Mouse (Mus musculus): Measurements from ENCODE around the gene Rnf113a2.
A peak's percentile ranks its signal among the peaks of the same experiment; 100 is the strongest.

The Rnf113a2 gene

GRCm38 (mm10) chr12:84416834-84417604 is at the start of gene Rnf113a2:
Rnf113a2 (plus strand) TSS chr12:84417196.
- Histone ChIP-seq H3K9me3 (ENCODE audit: low read length) (no peaks in the 10 kb centered on the region), H3K27me3 (ENCODE audit: insufficient read depth, low read length) (0 out of 2 replicates have a peak, but pooled peaks cover 2% of the 10 kb centered on the region), H3K4me1 (replicated peaks; ENCODE audit: low read depth, low read length) (peaks cover 8% of the 10 kb centered on the region), H3K4me3 (replicated peaks; ENCODE audit: low read length) (peak within 1 kb of the TSS; percentile 86), H3K36me3 (ENCODE audit: insufficient read depth, low read length) (no peaks in the 10 kb centered on the region)
- TF ChIP-seq NANOG (IDR thresholded peaks at IDR 0.05; ENCODE audit: borderline replicate concordance, low read length): no peak
- no peak for TF ChIP-seq CTCF (conservative IDR thresholded peaks at IDR 0.05; ENCODE audit: low read length)
- no peak for TF ChIP-seq POU5F1 (IDR thresholded peaks at IDR 0.05; ENCODE audit: borderline replicate concordance, low read length)

- H3K9me3 ChIP-seq (ENCODE audit: low read length): no peaks in the 10 kb centered on the region
- TF ChIP-seq CTCF (conservative IDR thresholded peaks at IDR 0.05; ENCODE audit: low read length) (no peak), NANOG (IDR thresholded peaks at IDR 0.05; ENCODE audit: borderline replicate concordance, low read length) (no peak), POU5F1 (IDR thresholded peaks at IDR 0.05; ENCODE audit: borderline replicate concordance, low read length) (no peak)
- no peak overlapping the region for H3K4me3 ChIP-seq (replicated peaks; ENCODE audit: low read length)
- peaks cover 78% of the 10 kb centered on the region for H3K36me3 ChIP-seq (ENCODE audit: insufficient read depth, low read length)
- no peaks in the 10 kb centered on the region for H3K27me3 ChIP-seq (ENCODE audit: insufficient read depth, low read length)
- peaks cover 9% of the 10 kb centered on the region for H3K4me1 ChIP-seq (replicated peaks; ENCODE audit: low read depth, low read length)
Observed at GRCm38 (mm10) chr12:84371647-84372046, 45.3 kb upstream of the Rnf113a2 start.

DNA sequence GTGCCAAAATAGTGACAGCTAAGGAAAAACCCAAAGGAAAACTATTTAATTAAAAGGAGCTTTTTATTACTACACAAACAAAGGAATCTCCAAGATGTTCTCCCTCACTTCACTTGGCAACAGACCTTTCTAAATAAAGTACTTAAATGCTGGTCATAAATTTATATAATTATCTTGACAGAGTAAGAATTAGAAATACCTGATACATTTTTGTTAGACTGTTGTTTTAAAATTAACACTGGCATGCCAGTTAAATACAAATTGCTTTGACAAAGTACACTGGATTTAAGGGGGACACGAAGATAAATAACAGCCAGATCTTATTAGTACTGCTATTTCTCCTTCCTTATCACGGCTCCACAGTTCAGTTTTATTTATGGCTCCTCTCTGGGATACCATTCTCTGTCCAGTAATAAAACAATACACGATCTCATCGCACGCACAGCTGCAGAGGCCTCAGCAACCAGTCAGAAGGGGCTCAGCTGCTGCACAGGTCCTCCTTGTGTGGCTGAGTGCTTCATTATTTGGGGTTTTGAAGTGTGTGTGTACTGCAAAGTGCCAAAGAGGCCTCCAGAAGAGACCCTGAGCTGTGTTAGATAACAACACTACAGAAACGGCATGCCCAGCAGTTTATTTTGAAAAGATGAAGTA is 43.0 kb upstream of the Rnf113a2 start:
- H3K9me3 ChIP-seq (ENCODE audit: low read length): no peaks in the 10 kb centered on the region
- no peak overlapping the region for H3K4me3 ChIP-seq (replicated peaks; ENCODE audit: low read length)
- H3K36me3 ChIP-seq (ENCODE audit: insufficient read depth, low read length): peaks cover 59% of the 10 kb centered on the region
- TF ChIP-seq NANOG (IDR thresholded peaks at IDR 0.05; ENCODE audit: borderline replicate concordance, low read length): no peak
- TF ChIP-seq CTCF (conservative IDR thresholded peaks at IDR 0.05; ENCODE audit: low read length): no peak
- no peaks in the 10 kb centered on the region for H3K4me1 ChIP-seq (replicated peaks; ENCODE audit: low read depth, low read length)
- H3K27me3 ChIP-seq (ENCODE audit: insufficient read depth, low read length): no peaks in the 10 kb centered on the region

DNA sequence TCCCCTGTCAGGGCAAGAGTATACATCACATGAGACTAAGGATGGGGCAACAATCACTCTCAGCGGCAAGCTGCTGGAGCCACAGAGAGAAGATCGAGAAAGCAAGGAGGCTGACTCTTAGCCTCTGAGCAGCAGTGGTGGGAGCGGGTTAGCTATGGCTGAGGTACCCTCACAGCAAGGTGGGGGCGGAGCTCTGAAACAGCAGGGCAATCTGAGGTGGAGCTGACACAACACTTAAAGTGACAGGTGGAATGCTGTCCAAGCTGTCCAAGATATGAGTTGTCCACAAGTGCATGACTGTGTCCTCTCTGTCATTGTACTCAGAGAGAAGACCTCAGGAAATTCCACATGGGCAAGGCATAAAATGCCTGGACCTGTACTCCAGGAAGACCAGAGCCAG is 34.6 kb upstream of the Rnf113a2 start:
- no peaks in the 10 kb centered on the region for H3K27me3 ChIP-seq (ENCODE audit: insufficient read depth, low read length)
- no peak overlapping the region for H3K4me3 ChIP-seq (replicated peaks; ENCODE audit: low read length)
- no peaks in the 10 kb centered on the region for H3K9me3 ChIP-seq (ENCODE audit: low read length)
- H3K36me3 ChIP-seq (ENCODE audit: insufficient read depth, low read length): no peaks in the 10 kb centered on the region
- peaks cover 11% of the 10 kb centered on the region for H3K4me1 ChIP-seq (replicated peaks; ENCODE audit: low read depth, low read length)
- TF ChIP-seq POU5F1 (IDR thresholded peaks at IDR 0.05; ENCODE audit: borderline replicate concordance, low read length): no peak
- no peak for TF ChIP-seq CTCF (conservative IDR thresholded peaks at IDR 0.05; ENCODE audit: low read length)
- TF ChIP-seq NANOG (IDR thresholded peaks at IDR 0.05; ENCODE audit: borderline replicate concordance, low read length): no peak

DNA sequence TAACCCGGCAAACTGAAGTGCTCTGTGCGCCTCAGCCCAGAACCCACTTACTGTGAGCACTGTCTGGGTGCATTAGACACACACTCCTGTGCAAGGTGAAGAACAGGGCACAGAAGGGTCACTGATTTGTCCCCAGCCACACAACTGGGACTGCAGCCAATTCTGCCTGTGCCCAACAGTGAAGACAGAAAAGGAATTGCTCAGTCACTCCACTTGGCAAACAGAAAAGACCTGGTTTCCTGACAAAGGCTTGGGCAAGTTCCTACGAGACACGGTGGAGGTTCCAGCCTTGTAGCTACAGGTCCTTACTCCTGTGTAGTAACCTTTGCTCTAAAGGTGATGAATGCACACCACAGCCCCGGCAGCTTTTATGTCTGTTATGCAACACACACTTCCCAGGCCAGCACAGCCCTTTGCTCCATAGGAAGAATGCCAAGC is 32.3 kb upstream of the Rnf113a2 start:
- no peak overlapping the region for H3K4me3 ChIP-seq (replicated peaks; ENCODE audit: low read length)
- TF ChIP-seq NANOG (IDR thresholded peaks at IDR 0.05; ENCODE audit: borderline replicate concordance, low read length) (no peak), CTCF (conservative IDR thresholded peaks at IDR 0.05; ENCODE audit: low read length) (no peak), POU5F1 (IDR thresholded peaks at IDR 0.05; ENCODE audit: borderline replicate concordance, low read length) (no peak)

GRCm38 (mm10) chr12:84385408-84385807 is 31.6 kb upstream of the Rnf113a2 start:
- H3K9me3 ChIP-seq (ENCODE audit: low read length): no peaks in the 10 kb centered on the region
- no peaks in the 10 kb centered on the region for H3K36me3 ChIP-seq (ENCODE audit: insufficient read depth, low read length)
- no peaks in the 10 kb centered on the region for H3K27me3 ChIP-seq (ENCODE audit: insufficient read depth, low read length)
- H3K4me1 ChIP-seq (replicated peaks; ENCODE audit: low read depth, low read length): peaks cover 16% of the 10 kb centered on the region
- H3K4me3 ChIP-seq (replicated peaks; ENCODE audit: low read length): no peak overlapping the region
- TF ChIP-seq POU5F1 (IDR thresholded peaks at IDR 0.05; ENCODE audit: borderline replicate concordance, low read length) (no peak), NANOG (IDR thresholded peaks at IDR 0.05; ENCODE audit: borderline replicate concordance, low read length) (no peak), CTCF (conservative IDR thresholded peaks at IDR 0.05; ENCODE audit: low read length) (no peak)

More for the DNA sequence above, 32.3 kb upstream of the Rnf113a2 start:
- no peaks in the 10 kb centered on the region for H3K27me3 ChIP-seq (ENCODE audit: insufficient read depth, low read length)
- H3K9me3 ChIP-seq (ENCODE audit: low read length): no peaks in the 10 kb centered on the region
- no peaks in the 10 kb centered on the region for H3K36me3 ChIP-seq (ENCODE audit: insufficient read depth, low read length)
- peaks cover 16% of the 10 kb centered on the region for H3K4me1 ChIP-seq (replicated peaks; ENCODE audit: low read depth, low read length)

GRCm38 (mm10) chr12:84388097-84388496 is 28.9 kb upstream of the Rnf113a2 start:
- Histone ChIP-seq H3K27me3 (ENCODE audit: insufficient read depth, low read length) (no peaks in the 10 kb centered on the region), H3K36me3 (ENCODE audit: insufficient read depth, low read length) (no peaks in the 10 kb centered on the region), H3K4me3 (replicated peaks; ENCODE audit: low read length) (no peak overlapping the region), H3K4me1 (replicated peaks; ENCODE audit: low read depth, low read length) (peaks cover 4% of the 10 kb centered on the region; the same call in 1 of the 2 replicates), H3K9me3 (ENCODE audit: low read length) (no peaks in the 10 kb centered on the region)
- TF ChIP-seq POU5F1 (IDR thresholded peaks at IDR 0.05; ENCODE audit: borderline replicate concordance, low read length) (no peak), CTCF (conservative IDR thresholded peaks at IDR 0.05; ENCODE audit: low read length) (no peak), NANOG (IDR thresholded peaks at IDR 0.05; ENCODE audit: borderline replicate concordance, low read length) (no peak)

- Histone ChIP-seq H3K4me3 (replicated peaks; ENCODE audit: low read length) (no peak overlapping the region), H3K27me3 (ENCODE audit: insufficient read depth, low read length) (no peaks in the 10 kb centered on the region), H3K9me3 (ENCODE audit: low read length) (no peaks in the 10 kb centered on the region), H3K4me1 (replicated peaks; ENCODE audit: low read depth, low read length) (peaks cover 4% of the 10 kb centered on the region; the same call in 1 of the 2 replicates), H3K36me3 (ENCODE audit: insufficient read depth, low read length) (no peaks in the 10 kb centered on the region)
- TF ChIP-seq NANOG (IDR thresholded peaks at IDR 0.05; ENCODE audit: borderline replicate concordance, low read length) (no peak), POU5F1 (IDR thresholded peaks at IDR 0.05; ENCODE audit: borderline replicate concordance, low read length) (no peak), CTCF (conservative IDR thresholded peaks at IDR 0.05; ENCODE audit: low read length) (no peak)
Observed at GRCm38 (mm10) chr12:84388774-84389400, 28.1 kb upstream of the Rnf113a2 start.

Measured in E14TG2a.4 (cell line).